Comparison of ENCODE assay signal across 14 mouse cellular contexts in the genomic region with DNA sequence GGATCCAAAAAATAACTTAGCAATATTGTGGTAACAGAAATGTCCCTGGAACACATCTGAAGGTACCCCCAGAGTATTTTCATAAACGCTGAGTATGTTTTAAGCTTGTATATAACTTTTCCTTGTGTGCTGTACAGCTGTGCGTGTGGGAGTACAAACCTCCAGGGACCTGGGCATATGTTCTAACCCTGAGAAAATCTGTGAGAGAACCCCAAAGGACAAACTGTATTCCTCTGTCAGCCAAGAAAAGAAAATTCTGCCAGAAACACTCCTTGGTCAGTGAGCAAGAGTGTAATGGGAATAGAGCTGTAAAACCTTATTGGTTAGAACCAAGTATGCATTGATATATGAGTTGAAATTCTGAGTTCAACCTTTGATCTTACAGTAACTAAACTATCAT.
"Had no signal": no experiment of that assay in that cellular context is flagged by ENCODE, and none has a peak within 500 bp of the region (broad histone marks: within the 10 kb centered on the region; RNA-seq: fewer than 3 reads in every experiment).

No protein-coding gene starts in this region.

- H3K9ac ChIP-seq: limb, embryonic 15.5 days; liver, embryonic 14.5 days; liver, postnatal 0 days; lung, embryonic 15.5 days had no signal

- H3K27me3 ChIP-seq: limb, embryonic 15.5 days; lung, embryonic 15.5 days had no signal

- H3K4me2 ChIP-seq: limb, embryonic 15.5 days; liver, embryonic 11.5 days; lung, embryonic 15.5 days; midbrain, embryonic 11.5 days had no signal

- H3K4me3 ChIP-seq: limb, embryonic 15.5 days; lung, embryonic 15.5 days had no signal

- H3K9me3 ChIP-seq: limb, embryonic 15.5 days; lung, embryonic 15.5 days had no signal

- ATAC-seq: liver, postnatal 0 days had no signal

- H3K4me1 ChIP-seq: limb, embryonic 15.5 days had no signal

- H3K27ac ChIP-seq: limb, embryonic 15.5 days; liver, embryonic 14.5 days; lung, embryonic 15.5 days had no signal

- H3K36me3 ChIP-seq: limb, embryonic 15.5 days; lung, embryonic 15.5 days had no signal

- DNase-seq: kidney, adult 9 months; kidney, postnatal 14 days; kidney, postnatal 4 days; liver, postnatal 0 days; lung, postnatal 14 days; lung, postnatal 4 days; midbrain, embryonic 14.5 days; thymus, adult 18-20 months; thymus, postnatal 36 days had no signal
